Mouse (Mus musculus) testis, adult 2 months (tissue): ENCODE measurements around the gene Pdxdc1. TPM values are rescaled to one million over a fixed set of nuclear protein-coding genes. Genes with fewer than 3 reads are reported as not detected.

Source experiments
- H3K27ac ChIP-seq: fragments of 200-500 bp; 2 replicates; pipeline ENCODE4 v1.5.1; 2012; ENCODE audit warnings: low read depth, low read length; ENCODE audit not compliant: control insufficient read depth, insufficient read depth
- H3K27me3 ChIP-seq: fragments of 200-500 bp; 2 replicates; pipeline ENCODE4 v1.6.1; 2012; ENCODE audit warnings: mild to moderate bottlenecking, low read length, moderate library complexity; ENCODE audit not compliant: control insufficient read depth, insufficient read depth
- H3K36me3 ChIP-seq: fragments of 200-500 bp; 2 replicates; pipeline ENCODE4 v1.6.1; 2012; ENCODE audit warnings: mild to moderate bottlenecking, low read length; ENCODE audit not compliant: control insufficient read depth, insufficient read depth
- H3K4me1 ChIP-seq: fragments of 200-500 bp; 2 replicates; pipeline ENCODE4 v1.6.1; 2012; ENCODE audit warnings: low read length; ENCODE audit not compliant: control insufficient read depth, insufficient read depth
- H3K4me3 ChIP-seq: fragments of 200-500 bp; 2 replicates; pipeline ENCODE4 v1.5.1; 2012; ENCODE audit warnings: low read depth, mild to moderate bottlenecking, low read length, moderate library complexity, mixed read lengths; ENCODE audit not compliant: control insufficient read depth
- CTCF ChIP-seq: fragments of 200-500 bp; IDR thresholded peaks from 2 replicates; pipeline ENCODE4 v1.5.1; 2012; ENCODE audit warnings: low read depth, mild to moderate bottlenecking, inconsistent platforms, low read length, moderate library complexity; ENCODE audit not compliant: control insufficient read depth, insufficient read depth, insufficient replicate concordance
- POLR2A ChIP-seq: fragments of 200-500 bp; IDR thresholded peaks from 2 replicates; pipeline ENCODE4 v1.6.1; 2012; ENCODE audit warnings: low read depth, mild to moderate bottlenecking, inconsistent platforms, low read length, moderate library complexity; ENCODE audit not compliant: control insufficient read depth
- polyA plus RNA-seq: library from polyadenylated mRNA; depleted of rRNA; stranded (reverse); fragments of >200 nt; gene quantifications from 2 replicates; pipeline ENCODE4 v1.2.3, GENCODE M21; 2012

Gene Pdxdc1
- polyA plus RNA-seq, 1 experiment = 180 TPM

- TF ChIP-seq POLR2A (no peak), CTCF (no peak)
- H3K27me3 ChIP-seq = no peaks in the 10 kb centered on the region
- H3K27ac ChIP-seq = no peak overlapping the region
- no peak overlapping the region for H3K4me3 ChIP-seq
- no peaks in the 10 kb centered on the region for H3K36me3 ChIP-seq
- H3K4me1 ChIP-seq = peaks cover 11% of the 10 kb centered on the region
Measured at GRCm38 (mm10) chr16:13898981-13899380, 4.0 kb downstream of the Pdxdc1 start.

GRCm38 (mm10) chr16:13896357-13896756 lies 6.6 kb downstream of the Pdxdc1 start:
- H3K27ac ChIP-seq = no peak overlapping the region
- no peak for TF ChIP-seq CTCF
- no peak for TF ChIP-seq POLR2A
- H3K4me1 ChIP-seq = peaks cover under 1% of the 10 kb centered on the region; the same call in 1 of the 2 replicates
- no peak overlapping the region for H3K4me3 ChIP-seq
- no peaks in the 10 kb centered on the region for H3K27me3 ChIP-seq
- H3K36me3 ChIP-seq = no peaks in the 10 kb centered on the region

- no peaks in the 10 kb centered on the region for H3K27me3 ChIP-seq
Measured at GRCm38 (mm10) chr16:13895740-13896139, 7.2 kb downstream of the Pdxdc1 start.

GRCm38 (mm10) chr16:13894097-13894496 lies 8.8 kb downstream of the Pdxdc1 start:
- TF ChIP-seq CTCF (no peak), POLR2A (no peak)
- Histone ChIP-seq H3K27ac (no peak overlapping the region), H3K4me3 (no peak overlapping the region), H3K27me3 (no peaks in the 10 kb centered on the region), H3K36me3 (no peaks in the 10 kb centered on the region), H3K4me1 (no peaks in the 10 kb centered on the region)

More at GRCm38 (mm10) chr16:13895740-13896139, 7.2 kb downstream of the Pdxdc1 start:
- Histone ChIP-seq H3K36me3 (no peaks in the 10 kb centered on the region), H3K4me1 (no peaks in the 10 kb centered on the region), H3K4me3 (no peak overlapping the region), H3K27ac (no peak overlapping the region)
- no peak for TF ChIP-seq POLR2A
- no peak for TF ChIP-seq CTCF

- Histone ChIP-seq H3K27ac (no peak overlapping the region), H3K27me3 (no peaks in the 10 kb centered on the region)
Measured at GRCm38 (mm10) chr16:13892850-13893249, 10.1 kb downstream of the Pdxdc1 start.

GRCm38 (mm10) chr16:13890449-13890848 lies 12.5 kb downstream of the Pdxdc1 start:
- TF ChIP-seq CTCF = no peak
- no peak for TF ChIP-seq POLR2A

More at GRCm38 (mm10) chr16:13892850-13893249, 10.1 kb downstream of the Pdxdc1 start:
- Histone ChIP-seq H3K4me3 (no peak overlapping the region), H3K36me3 (no peaks in the 10 kb centered on the region), H3K4me1 (no peaks in the 10 kb centered on the region)
- TF ChIP-seq POLR2A = no peak

GRCm38 (mm10) chr16:13883094-13883774 lies 19.7 kb downstream of the Pdxdc1 start:
- TF ChIP-seq CTCF (no peak), POLR2A (no peak)
- no peaks in the 10 kb centered on the region for H3K27me3 ChIP-seq
- no peak overlapping the region for H3K27ac ChIP-seq
- no peaks in the 10 kb centered on the region for H3K4me1 ChIP-seq
- H3K4me3 ChIP-seq = no peak overlapping the region
- no peaks in the 10 kb centered on the region; the same call in 1 of the 2 replicates for H3K36me3 ChIP-seq

More at GRCm38 (mm10) chr16:13890449-13890848, 12.5 kb downstream of the Pdxdc1 start:
- Histone ChIP-seq H3K27ac (no peak overlapping the region), H3K4me1 (no peaks in the 10 kb centered on the region), H3K36me3 (no peaks in the 10 kb centered on the region), H3K4me3 (no peak overlapping the region), H3K27me3 (no peaks in the 10 kb centered on the region)

GRCm38 (mm10) chr16:13875483-13875882 lies 27.4 kb downstream of the Pdxdc1 start:
- no peaks in the 10 kb centered on the region for H3K4me1 ChIP-seq
- no peaks in the 10 kb centered on the region; the same call in 1 of the 2 replicates for H3K36me3 ChIP-seq
- no peak overlapping the region for H3K27ac ChIP-seq
- H3K4me3 ChIP-seq = no peak overlapping the region
- TF ChIP-seq CTCF (no peak), POLR2A (no peak)
- H3K27me3 ChIP-seq = no peaks in the 10 kb centered on the region
